Mouse (Mus musculus): ENCODE data around the gene Fam162a.
"Not testable (repeated sequence)": the region's sequence is repeated elsewhere in the genome, so short reads cannot be mapped to it uniquely, and the experiment has no call there.

Fam162a gene

DNA sequence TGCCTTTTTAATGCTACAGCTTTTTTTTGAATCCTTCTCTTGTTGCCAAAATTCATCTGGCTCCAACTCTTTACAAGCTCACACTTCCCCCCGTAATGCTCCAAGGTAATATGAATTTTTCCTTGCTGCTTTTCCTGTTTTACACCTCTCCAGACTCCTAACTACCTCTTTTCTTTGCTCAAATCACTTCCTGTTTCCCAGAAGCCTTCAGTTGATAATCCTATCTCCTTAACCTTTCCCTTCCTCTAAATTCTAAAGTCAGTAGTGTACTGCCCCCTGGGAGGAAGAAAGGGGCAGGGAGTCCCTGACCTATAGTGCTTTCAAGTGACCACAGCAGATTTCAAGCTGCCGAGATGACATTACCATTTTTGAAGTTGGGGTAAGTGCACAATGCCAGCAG, 3.7 kb downstream of the Fam162a start:
- in situ Hi-C loops (cut with MboI; ENCODE audit: low pct_unique_long_range_greater_than_20kb in 1 of 2, low sequenced_read_pairs in 2 of 2, unreplicated experiment in 1 of 2), result no loop called here

GRCm38 (mm10) chr16:36064904-36065303, 6.5 kb downstream of the Fam162a start:
- in situ Hi-C loops (cut with MboI; ENCODE audit: low pct_unique_long_range_greater_than_20kb in 1 of 2, low sequenced_read_pairs in 2 of 2, unreplicated experiment in 1 of 2), result no loop called here

GRCm38 (mm10) chr16:36063315-36063714, 8.1 kb downstream of the Fam162a start:
- in situ Hi-C loops (cut with MboI; ENCODE audit: low pct_unique_long_range_greater_than_20kb in 1 of 2, low sequenced_read_pairs in 2 of 2, unreplicated experiment in 1 of 2), result no loop called here

GRCm38 (mm10) chr16:36062534-36062933, 8.9 kb downstream of the Fam162a start:
- in situ Hi-C loops (cut with MboI; ENCODE audit: low pct_unique_long_range_greater_than_20kb in 1 of 2, low sequenced_read_pairs in 2 of 2, unreplicated experiment in 1 of 2), result not testable (repeated sequence)

DNA sequence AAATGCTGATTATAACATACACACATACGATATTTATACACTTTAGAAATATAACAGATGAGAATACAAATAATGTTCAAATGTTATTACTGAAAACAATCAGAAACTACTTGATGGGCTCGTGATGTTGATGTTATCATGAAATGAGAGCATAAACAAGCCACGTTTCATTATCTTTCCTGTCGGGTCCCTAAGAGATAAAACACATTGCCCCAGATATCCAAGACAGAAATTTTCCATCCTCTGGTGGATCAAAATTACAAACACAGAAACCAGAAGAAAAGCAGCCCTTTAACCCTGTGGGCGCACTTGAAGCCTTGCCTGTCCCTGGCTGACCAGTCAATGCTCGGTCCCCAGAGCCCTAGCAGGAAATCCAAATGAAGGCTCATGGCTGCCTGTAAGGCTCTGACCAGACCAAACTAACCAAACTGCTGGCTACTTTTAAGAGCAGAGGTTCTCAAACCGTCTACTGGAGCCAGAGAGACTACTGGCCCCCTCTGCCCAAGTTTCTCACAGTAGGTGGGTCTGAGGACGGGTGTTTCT, 13.4 kb downstream of the Fam162a start:
- in situ Hi-C loops (cut with MboI; ENCODE audit: low pct_unique_long_range_greater_than_20kb in 1 of 2, low sequenced_read_pairs in 2 of 2, unreplicated experiment in 1 of 2), result no loop called here

- in situ Hi-C loops (cut with MboI; ENCODE audit: low pct_unique_long_range_greater_than_20kb in 1 of 2, low sequenced_read_pairs in 2 of 2, unreplicated experiment in 1 of 2), result no loop called here
These were observed 15.0 kb downstream of the Fam162a start for GRCm38 (mm10) chr16:36056416-36056815.

GRCm38 (mm10) chr16:36054920-36055319, 16.5 kb downstream of the Fam162a start:
- in situ Hi-C loops (cut with MboI; ENCODE audit: low pct_unique_long_range_greater_than_20kb in 1 of 2, low sequenced_read_pairs in 2 of 2, unreplicated experiment in 1 of 2), result no loop called here

DNA sequence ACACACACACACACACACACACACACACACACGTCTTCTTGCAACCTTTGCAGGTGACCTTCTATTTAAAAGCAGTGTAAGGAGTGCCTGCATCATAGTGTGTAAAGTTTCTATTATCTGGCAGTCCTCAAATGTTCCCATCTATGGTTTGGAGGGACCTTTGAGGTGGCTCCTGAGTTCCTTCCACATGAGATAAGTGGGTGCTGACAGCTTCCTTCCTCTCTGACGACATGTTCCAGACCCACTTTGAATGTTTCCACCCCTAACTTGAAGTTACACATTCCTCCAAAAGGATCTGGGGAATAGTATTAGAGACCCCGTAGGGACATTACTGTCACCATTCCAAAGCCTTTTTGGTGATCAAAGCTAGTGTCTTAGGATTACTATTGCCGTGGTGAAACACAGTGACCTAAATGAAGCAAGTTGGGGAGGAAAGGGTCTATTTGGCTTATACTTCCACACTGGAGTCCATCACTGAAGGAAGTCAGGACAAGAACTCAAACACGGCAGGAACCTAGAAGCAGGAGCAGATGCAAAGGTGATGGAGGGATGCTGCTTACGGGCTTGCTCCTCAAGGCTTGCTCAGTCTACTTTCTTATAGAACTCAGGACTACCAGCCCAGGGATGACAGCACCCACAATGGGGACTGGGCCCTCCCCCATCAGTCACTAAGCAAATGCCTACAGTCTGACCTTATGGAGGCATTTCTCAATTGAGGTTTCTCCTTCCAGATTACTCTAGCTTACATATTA, 17.7 kb downstream of the Fam162a start:
- in situ Hi-C loops (cut with MboI; ENCODE audit: low pct_unique_long_range_greater_than_20kb in 1 of 2, low sequenced_read_pairs in 2 of 2, unreplicated experiment in 1 of 2), result no loop called here

GRCm38 (mm10) chr16:36051491-36051890, 19.9 kb downstream of the Fam162a start:
- in situ Hi-C loops (cut with MboI; ENCODE audit: low pct_unique_long_range_greater_than_20kb in 1 of 2, low sequenced_read_pairs in 2 of 2, unreplicated experiment in 1 of 2), result no loop called here

DNA sequence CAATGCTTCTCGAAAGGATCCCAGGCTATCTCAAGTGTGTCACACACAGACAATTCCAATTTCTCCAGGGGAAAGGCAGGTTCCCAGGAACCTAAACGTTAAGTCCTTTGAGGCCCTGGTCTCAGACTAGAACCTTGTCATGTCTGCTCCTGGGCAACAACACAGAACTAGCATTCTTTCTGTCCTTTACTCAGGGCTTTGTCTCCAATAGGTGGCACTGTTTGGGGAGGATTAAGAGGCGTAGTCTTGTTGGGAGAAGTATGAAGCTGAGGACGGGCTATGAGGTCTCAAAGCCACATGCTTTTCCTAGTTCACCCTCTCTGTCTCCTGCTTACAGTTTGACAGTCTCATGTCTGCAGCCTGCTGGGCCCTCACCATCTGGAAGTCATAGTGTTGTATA, 23.9 kb downstream of the Fam162a start:
- in situ Hi-C loops (cut with MboI; ENCODE audit: low pct_unique_long_range_greater_than_20kb in 1 of 2, low sequenced_read_pairs in 2 of 2, unreplicated experiment in 1 of 2), result no loop called here

DNA sequence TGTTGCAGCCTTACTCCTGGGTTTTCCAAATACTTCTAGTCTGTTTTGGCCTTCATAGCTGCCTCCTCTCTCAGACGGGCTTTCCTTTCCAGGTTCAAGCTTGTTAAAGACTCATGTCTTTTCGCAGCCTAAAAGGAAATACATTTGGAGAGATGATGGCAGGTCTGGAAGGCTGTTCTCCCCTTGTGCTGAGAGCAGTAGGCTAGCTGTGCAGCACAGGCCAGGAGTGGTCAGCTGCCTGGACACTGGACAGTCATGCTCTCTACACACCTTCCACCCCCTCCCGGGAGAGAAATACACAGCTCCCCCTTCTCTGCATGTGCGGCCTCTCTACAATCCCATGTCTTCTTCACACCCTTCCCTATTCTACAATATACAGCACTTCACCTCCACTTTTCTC, 27.4 kb downstream of the Fam162a start:
- in situ Hi-C loops (cut with MboI; ENCODE audit: low pct_unique_long_range_greater_than_20kb in 1 of 2, low sequenced_read_pairs in 2 of 2, unreplicated experiment in 1 of 2), result no loop called here

DNA sequence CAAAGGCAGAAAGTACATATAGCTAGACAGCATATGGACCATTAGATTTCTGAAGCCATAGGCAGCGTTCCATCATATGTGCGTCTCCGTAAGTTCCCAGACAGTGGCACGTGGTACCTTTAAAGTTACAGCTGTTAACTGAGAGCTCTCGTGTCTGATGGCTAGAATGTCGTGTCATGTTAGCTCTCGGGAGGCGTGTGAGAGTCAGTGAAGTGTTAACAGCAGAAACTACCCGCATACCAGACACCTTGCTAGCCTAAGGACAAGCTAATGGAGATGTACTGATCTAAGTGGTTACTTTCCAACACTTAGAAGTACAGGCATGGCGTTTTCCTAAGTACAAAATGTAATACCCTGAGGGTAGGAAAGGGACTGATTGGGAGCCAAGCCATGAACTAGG, 28.3 kb downstream of the Fam162a start:
- in situ Hi-C loops (cut with MboI; ENCODE audit: low pct_unique_long_range_greater_than_20kb in 1 of 2, low sequenced_read_pairs in 2 of 2, unreplicated experiment in 1 of 2), result no loop called here

- in situ Hi-C loops (cut with MboI; ENCODE audit: low pct_unique_long_range_greater_than_20kb in 1 of 2, low sequenced_read_pairs in 2 of 2, unreplicated experiment in 1 of 2), result no loop called here
These were observed 29.8 kb downstream of the Fam162a start for GRCm38 (mm10) chr16:36041625-36042020.

DNA sequence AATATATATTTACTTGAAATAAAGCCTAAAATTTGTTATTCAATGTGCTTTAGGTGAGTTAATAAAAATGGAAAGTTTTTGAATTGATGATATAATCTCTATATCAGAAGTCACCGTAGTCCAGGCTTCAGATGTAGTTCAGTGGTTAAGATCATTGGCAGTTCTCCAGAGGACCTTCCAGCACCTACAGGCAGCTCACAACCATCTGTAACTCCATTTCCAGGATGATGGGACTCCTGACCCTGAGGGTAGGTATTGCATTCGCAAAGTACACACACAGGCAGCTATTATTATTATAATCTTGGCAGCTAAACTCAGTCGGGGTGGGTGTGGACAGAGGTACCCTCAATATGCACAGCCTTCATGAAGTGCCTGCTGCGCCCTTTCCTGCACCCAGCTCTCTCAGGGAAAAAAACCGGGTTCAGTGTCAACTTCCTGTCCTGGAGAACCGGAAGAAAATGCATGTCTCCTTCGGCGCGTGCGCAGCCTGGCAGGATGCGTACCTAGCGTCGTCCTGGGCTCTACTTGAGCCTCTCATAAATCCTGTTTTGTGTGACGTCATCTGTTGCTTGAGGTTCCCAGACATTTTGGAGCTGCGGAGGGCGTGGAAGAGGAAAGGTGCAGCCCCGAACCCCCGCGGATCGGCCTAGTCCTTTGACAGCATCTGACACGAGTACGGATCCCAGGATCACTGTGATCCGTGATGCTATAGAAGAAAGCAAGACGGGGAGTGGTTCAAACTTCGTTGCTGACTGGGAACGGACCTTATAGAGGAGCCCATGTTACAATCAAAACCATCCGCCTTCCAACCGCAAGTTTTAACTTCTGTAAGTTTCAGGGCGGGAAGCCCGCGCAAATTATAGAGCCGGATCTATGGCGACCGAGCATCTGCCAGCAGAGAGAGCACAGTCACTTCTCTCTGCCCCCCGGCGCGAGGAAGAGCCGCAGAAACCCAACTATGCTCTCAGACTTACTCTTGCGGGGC, 30.5 kb downstream of the Fam162a start, which contains the start of gene Wdr5b:
Wdr5b (plus strand) TSS at position 551 of the 985 bp plus-strand sequence.
- in situ Hi-C loops (cut with MboI; ENCODE audit: low pct_unique_long_range_greater_than_20kb in 1 of 2, low sequenced_read_pairs in 2 of 2, unreplicated experiment in 1 of 2), result no loop called here

GRCm38 (mm10) chr16:36028120-36028519, 43.3 kb downstream of the Fam162a start:
- in situ Hi-C loops (cut with MboI; ENCODE audit: low pct_unique_long_range_greater_than_20kb in 1 of 2, low sequenced_read_pairs in 2 of 2, unreplicated experiment in 1 of 2), result not testable (repeated sequence)

DNA sequence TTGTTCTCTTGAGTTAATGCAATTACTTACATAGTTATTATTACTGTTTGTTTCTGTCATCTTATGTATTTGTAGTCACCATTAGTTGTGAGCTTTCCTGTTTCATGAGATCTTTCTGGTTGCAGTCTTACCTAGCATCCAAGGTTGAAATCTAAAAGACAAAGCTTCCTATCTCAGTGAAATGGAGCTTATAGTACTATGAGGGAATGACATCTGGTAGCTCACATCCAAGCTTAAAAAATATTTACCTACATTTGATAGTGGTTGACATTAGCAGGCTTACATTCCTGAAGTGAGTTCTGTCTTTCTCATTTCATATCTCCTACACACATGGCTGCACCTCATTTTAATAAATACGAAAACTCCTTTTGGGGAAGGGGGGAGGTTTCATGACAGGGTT, 55.1 kb downstream of the Fam162a start:
- in situ Hi-C loops (cut with MboI; ENCODE audit: low pct_unique_long_range_greater_than_20kb in 1 of 2, low sequenced_read_pairs in 2 of 2, unreplicated experiment in 1 of 2), result no loop called here

DNA sequence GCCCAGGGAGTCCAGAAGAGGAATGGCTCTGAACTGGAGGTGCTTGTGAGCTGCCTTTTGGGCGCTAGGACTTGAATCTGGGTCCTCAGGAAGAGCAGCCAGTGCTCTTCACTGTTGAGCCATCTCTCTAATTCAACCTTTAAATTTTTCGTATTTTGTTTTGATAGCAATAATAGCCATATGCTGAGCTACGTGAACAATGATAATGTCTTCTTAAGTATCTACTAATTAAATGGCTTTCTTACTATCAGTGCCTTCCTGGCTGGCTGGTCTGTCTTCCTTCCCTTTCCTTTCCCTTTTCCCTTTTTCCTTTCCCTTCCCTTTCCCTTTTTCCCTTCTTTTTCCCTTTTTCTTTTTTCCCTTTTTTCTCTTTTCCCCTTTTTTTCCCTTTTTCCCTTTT, 63.0 kb downstream of the Fam162a start:
- in situ Hi-C loops (cut with MboI; ENCODE audit: low pct_unique_long_range_greater_than_20kb in 1 of 2, low sequenced_read_pairs in 2 of 2, unreplicated experiment in 1 of 2), result no loop called here

- in situ Hi-C loops (cut with MboI; ENCODE audit: low pct_unique_long_range_greater_than_20kb in 1 of 2, low sequenced_read_pairs in 2 of 2, unreplicated experiment in 1 of 2), result not testable (repeated sequence)
These were observed 72.5 kb downstream of the Fam162a start for GRCm38 (mm10) chr16:35998852-35999251.

Measured in mouse embryonic stem cell (cell line).